Mouse (Mus musculus): Measurements from ENCODE around the gene Bsx.

Gene Bsx
- long read RNA-seq, experiment 1, partial matches to known transcripts: 0 of 1 reads
- long read RNA-seq, experiment 1, other reads (novel, unspliced or antisense): 0 of 1 reads
- long read RNA-seq, experiment 2: 0 reads

DNA sequence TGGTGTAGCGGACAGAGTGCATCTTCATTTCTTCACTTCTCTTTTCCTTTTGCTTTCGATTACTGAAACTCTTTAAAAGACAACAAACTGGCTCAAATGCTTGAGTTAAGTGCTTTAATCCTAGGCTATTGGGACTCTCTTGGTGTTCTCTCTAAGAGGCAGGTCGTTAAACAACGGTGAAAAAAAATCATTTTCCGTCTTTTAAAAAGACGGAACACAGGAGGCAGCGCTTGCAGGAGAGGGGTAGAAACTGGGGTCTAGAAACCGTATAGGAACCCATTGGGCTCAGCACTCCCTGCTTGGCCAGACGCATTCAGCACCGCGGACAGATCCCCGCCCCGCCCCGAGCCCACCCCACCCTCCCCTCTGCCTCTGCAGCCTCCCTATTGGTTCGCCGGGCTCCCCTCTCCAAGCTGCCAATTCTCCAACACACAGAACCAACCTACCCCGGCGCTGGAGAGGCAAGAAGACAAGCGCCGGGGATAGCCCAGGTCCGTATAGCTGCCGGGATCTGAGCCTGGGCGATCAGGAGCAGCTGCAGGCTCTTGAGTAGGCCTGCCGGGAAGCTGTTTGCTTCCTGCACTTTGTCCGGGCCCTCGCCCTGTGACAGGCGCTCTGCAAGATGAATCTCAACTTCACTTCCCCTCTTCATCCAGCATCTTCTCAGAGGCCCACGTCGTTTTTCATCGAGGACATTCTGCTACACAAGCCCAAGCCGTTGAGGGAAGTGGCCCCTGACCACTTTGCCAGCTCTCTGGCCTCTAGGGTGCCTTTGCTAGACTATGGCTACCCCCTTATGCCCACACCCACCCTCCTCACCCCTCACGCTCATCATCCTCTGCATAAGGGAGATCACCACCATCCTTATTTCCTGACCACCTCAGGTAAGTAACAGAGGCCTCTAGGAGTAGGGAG is at the start of gene Bsx:
Gene Bsx (plus strand): TSS at position 572 of the 915 bp plus-strand sequence.
- intact Hi-C loops (cut with DNase I): no loop called here

DNA sequence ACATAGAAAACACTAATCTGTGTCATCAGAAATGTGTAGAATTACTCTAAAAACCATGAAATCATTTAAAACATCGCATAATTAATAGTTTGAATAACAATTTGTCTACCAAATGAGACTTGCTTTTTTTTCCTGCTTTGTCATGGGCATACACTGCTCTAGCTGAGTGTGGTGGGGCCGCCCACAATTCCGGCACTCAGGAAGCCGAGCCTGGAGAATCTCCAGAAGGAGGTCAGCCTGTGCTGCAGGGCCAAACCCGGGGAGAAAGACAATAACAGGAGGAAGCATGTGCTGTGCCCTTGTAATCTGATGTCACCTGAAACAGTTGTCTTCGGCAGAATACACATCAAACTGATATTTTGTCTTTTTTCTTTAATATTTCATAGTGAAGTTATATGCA is 48.3 kb upstream of the Bsx start:
- intact Hi-C loops (cut with DNase I): no loop called here

DNA sequence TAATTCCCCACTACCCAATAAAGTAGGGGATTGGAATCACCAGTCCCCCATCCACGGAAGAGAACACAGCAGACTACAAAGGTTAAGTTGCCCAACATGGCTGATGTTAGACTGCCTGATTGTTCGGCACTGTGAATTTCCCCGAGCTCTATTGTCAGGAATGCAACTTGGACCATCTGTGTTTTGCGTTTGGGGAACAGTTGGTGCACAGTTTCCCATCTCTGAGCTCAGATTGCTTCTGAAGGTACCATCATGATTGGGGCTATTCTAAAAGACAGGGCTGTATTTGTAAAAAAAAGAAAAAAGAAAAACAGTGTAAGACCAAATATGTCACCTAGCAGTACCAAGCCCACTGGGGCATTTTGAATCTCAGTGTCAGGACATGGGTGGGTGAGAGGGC is 46.6 kb upstream of the Bsx start:
- intact Hi-C loops (cut with DNase I): no loop called here

DNA sequence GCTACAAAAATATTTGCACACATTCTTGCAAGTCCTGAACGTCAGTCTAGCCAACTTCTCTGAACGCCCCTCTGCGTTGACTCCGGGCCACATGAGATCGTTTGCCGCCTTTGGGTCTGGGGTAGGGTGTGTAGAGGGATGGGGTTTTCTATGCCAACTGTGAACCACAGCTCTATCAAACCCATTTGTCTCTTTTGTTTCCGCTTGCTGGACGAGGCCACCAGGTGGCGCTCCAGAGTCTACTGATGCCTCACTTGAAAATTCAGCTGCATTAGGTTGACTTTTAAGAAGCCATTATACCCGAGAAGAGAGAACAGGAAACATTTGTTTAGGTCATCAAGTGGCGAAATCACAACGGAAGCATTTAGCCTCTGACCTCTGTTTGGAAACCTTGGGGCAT is 39.4 kb upstream of the Bsx start:
- intact Hi-C loops (cut with DNase I): loop anchor here (2.0 to 10.0 kb wide), 2 partner anchors 148 to 360 kb away; no protein-coding TSS in a partner anchor

DNA sequence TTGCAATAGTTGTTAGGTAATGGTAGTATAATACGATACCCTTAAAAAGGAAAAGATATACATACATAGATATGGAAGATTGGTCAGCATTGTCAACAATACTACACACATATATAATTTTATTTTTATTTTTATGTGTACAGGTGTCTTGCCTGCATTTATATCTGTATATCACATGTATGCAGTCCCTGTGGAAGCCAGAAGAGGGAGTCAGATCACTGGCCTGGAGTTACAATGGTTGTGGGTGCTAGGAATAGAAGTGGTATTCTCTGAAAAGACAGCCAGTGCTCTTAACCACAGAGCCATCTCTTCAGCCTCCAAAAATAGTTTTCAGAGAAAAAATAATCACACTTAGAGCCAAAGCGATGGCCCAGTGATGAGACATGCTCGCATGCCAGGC is 37.2 kb upstream of the Bsx start:
- intact Hi-C loops (cut with DNase I): loop anchor here (10.0 kb wide), 1 partner anchor 358 kb away; no protein-coding TSS in a partner anchor

DNA sequence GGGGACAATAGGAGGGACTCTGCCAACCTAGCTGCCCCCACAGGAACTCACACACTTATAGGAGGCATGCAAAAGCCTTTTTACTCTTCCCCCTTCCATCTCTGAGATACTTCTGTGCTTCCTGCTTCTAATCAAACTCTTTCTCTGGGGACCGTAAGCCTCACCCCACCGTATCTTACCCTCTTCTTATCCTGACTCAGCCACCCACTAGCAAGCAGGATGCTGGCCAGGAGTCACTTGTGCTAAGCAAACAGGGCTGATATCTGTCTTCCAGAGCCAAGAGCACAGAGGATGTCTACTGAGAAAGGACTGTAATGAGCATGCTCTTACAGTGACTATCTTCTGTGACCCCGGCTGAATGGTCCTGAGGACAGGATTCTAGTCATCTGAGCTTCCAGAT is 34.3 kb upstream of the Bsx start:
- intact Hi-C loops (cut with DNase I): loop anchor here (10.0 kb wide), 1 partner anchor 355 kb away; no protein-coding TSS in a partner anchor

DNA sequence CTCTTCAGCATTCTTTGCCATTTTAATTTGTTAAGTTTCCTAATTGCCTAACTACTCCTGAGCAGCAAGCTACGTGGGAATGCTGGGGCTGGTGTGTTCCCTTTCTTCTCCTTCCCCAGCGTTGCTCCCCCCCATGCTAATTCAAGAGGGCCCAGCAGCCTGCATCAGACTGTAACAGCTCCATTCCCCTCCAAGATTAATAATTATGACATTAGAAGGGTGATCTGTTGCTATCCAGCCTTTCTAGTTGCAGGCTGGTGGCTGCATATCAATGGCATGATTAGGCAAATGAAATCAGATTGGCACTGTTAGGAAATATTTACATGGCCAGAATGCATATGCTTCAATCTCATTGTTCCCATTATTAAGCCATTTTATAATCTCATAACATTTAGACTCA is 22.4 kb upstream of the Bsx start:
- intact Hi-C loops (cut with DNase I): no loop called here

DNA sequence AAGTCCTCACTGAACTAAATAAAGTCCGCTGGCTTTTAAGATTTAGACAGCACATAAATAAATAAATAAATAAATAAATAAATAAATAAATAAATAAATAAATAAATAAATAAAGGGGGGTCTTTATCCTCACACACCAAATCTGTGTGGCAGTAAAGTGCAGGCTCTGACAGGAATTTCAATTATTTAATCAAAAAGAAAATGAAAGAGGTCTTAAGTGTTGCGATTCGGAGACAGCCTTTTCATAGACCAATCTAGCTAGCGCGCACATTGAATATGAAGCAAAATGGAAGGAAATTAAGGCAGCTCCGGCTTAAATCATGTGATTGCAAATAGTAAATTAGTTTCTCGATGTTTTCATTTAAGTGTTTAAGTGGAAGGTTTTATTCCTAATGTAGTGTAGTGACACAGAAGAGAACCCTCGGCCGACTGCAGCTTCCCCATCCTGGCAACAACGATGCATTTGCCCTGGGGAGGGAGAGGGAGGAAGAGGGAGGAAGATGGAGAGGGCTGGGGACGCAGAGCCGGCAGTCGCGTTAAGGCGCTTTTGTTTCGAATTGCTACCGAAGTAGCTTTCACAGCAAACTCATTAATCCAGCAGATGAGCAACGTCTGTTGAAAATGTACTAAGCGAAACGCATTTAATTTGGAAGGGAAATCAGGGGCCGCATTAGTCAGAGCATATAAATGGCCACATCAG is 15.3 kb upstream of the Bsx start:
- intact Hi-C loops (cut with DNase I): no loop called here

DNA sequence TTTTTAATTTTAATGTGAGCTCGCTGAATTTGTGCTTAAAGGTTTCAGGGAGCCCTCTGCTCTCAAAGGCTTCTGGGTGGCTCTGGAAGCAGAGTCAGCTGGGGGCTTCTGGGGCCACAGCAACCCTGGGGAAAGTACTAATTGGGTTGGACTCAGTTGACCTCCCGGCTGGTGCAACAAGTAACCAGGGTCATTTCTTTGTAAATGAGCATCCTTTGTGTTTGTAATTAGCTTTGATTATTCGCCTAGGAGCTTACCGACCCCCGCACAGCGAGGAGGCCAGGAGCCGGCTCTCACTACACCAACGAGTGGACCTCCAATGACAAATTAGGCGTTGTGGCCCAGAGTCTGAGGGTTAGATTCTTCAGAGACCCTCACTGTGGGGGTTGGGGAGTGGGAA is 14.7 kb upstream of the Bsx start:
- intact Hi-C loops (cut with DNase I): no loop called here

DNA sequence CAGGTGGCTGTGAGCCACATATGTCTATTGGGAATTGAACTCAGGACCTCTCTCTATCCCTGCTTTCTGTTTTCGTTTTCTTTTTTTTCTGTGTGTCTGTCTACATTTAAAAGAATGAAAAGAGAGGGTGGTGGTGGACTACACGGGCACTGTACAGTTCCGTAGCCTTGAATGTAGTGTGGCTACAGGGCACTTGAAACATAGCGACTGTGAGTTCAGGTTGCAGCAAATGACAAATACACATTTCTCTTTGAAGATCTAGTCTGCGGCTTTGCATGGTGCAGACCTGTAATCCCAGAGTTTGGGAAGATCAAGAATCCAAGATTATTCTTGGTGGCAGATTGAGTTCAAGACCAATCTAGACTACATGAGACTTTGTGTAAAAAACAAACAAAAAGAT is 3.6 kb upstream of the Bsx start:
- intact Hi-C loops (cut with DNase I): no loop called here

DNA sequence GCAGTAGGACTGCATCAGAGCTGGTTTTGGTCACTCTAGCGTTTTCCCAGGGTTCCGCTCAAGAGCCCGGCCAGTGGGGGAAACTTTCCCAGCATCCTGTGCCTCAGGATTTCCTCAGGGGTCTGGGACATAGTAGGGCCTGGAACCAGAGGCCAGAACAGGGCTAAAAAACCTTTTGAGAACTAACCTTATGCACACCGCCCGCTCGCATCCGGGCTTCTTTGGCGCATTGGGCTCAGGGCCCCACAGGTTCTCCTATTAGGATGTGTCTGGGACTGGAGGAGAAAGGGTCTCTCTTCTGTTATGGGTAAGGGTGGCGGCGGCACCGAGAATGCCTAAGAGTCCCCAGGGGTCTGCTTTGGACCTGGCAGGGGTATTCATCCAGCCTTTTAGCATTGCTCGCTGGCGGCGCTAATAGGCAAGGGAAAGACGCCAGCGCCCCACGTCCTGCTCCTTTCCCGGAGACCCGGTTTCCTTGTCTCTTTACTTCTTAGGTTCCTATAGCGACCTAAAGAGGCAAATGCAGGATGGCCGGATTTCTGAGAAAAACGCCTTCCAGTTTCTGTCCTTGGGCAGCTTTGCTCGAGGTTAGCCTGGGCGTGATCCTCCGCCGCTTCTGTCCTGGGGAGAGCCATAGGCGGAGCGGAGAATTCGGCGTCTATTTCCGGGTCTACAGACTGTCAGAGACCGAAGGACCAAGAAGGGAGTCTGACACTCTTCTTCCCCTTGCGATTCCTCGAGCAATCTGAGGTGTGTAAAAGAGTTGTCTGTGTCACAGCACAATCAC is 2.4 kb upstream of the Bsx start:
- intact Hi-C loops (cut with DNase I): no loop called here

DNA sequence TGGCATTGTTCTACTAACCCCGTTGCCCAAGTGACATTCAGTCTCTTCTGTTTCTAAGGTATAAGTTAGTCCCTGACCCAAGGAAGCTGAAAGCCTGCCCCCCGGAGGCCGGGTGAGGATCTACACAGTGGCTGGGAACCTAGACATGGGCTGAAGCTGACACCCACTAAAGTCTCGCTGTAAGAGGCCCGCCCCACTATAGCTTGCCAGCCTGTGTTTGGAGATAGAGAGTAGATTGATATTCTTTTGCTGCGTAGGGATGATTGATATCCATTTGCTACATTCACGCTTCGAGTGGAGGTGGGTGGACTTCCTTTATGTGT is 1.8 kb upstream of the Bsx start:
- intact Hi-C loops (cut with DNase I): no loop called here

DNA sequence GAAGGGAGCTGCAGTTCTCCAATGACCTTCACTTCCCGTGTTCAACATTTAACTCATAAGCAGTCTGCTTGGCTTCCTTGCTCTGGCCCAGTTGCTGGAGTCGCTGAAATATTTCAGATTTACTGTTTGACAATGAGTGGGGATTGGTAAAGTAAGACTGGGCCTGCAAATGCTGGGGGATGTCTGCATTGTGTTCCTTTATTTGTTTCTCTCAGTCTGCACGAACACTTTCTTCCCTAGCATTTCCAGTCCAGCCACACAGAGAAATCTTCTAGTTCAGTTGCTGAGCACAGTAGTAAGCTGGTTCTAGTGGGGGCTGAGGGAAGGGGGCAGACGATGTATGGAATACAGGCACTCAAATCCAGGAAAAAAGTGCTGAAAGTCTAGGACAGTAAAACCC is 1.0 kb downstream of the Bsx start:
- intact Hi-C loops (cut with DNase I): no loop called here

DNA sequence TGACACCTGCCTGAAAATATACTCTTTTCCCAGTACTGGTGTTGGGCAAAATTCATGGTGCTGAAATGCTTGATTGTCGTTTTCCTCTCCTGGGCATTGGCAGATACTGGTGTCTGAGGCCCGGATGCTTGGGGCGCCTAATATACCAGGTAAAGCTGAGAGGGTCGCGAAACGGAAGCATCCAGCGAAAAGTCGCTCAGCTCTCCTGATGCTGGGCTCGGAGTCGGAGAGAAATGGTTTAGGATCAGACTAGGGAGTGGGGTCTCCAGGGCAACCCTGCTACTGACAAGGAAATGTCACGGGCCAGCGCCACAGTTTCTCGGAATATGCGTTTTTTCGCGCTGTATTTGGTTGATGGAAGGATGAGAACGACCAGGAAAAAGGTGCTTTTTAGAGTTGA is 1.5 kb downstream of the Bsx start:
- intact Hi-C loops (cut with DNase I): no loop called here

DNA sequence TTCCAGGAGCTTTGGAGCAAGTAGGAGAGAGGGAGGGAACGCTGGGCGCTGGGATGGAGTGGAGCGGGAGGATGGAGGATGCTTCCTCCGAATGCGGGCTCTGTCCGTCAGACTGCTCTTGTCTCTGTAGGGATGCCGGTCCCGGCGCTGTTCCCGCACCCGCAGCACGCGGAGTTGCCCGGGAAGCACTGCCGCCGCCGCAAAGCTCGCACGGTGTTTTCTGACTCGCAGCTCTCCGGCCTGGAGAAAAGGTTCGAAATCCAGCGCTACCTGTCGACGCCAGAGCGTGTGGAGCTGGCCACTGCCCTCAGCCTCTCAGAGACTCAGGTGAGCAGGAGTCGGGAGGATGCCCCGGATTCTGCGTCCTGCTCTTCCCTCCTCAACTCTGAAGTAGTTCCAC is 2.2 kb downstream of the Bsx start:
- intact Hi-C loops (cut with DNase I): no loop called here

DNA sequence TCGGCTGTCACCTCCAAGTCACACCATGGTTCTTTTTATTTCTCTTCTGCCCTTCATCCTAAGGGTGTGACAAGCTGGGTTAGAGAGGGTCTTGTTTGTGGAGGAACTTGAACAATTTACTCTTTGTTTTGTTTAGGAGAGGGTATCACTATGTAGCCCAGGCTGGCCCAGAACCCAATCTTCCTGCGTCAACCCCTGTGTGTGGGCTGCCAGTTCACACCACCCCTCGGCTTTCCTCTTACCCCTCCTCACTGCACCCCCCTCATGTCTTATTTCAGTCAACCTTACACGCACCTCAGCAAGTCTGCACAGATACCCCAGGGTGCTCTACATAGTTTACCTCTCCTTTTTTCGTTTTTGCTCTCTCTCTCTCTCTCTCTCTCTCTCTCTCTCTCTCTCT is 2.8 kb downstream of the Bsx start:
- intact Hi-C loops (cut with DNase I): no loop called here

DNA sequence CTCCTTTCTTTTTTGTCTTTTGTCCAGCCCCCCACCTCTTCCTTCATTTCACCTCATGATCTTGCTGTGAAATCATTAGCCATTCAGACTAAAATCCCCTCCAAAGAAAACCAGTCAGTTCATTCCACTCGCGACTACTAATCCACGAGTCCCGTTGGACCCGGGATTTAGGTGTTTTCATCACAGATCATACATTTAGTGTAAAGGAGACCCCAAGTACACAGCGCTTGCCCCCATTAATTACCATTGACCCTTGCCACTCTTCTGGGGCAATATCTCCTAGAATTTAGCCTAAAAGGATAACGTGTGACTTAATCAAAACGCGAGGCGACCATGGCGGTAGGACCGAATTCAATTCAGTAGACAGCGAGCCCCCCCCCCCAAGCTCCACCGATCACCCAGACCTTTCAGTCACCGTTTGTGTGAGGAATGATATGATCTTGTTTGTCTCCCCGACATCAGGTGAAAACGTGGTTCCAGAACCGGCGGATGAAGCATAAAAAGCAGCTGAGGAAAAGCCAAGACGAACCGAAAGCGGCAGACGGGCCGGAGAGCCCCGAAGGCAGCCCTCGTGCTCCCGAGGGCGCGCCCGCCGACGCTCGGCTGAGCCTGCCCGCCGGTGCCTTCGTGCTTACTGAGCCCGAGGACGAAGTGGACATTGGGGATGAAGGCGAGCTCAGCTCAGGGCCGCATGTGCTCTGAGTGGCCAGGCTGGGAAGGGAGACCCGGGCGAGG is 3.4 kb downstream of the Bsx start:
- intact Hi-C loops (cut with DNase I): no loop called here

DNA sequence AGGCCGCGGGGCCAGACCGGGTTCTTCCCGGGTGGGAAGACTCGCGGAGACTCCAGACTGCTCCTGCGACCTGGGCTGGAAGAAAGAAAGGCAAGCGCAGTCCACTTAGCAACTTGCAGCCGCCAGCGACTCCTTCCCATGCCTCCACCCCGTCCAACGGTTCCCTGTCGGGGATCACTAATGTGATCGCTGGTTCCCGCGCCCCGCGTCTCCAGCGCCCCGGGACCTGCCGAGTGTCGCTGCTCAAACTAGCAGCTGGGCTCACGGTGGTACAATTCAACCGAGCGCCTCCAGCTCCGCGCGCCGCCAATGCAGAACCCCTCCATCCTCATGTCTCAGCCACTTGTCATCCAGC is 3.9 kb downstream of the Bsx start:
- intact Hi-C loops (cut with DNase I): no loop called here

DNA sequence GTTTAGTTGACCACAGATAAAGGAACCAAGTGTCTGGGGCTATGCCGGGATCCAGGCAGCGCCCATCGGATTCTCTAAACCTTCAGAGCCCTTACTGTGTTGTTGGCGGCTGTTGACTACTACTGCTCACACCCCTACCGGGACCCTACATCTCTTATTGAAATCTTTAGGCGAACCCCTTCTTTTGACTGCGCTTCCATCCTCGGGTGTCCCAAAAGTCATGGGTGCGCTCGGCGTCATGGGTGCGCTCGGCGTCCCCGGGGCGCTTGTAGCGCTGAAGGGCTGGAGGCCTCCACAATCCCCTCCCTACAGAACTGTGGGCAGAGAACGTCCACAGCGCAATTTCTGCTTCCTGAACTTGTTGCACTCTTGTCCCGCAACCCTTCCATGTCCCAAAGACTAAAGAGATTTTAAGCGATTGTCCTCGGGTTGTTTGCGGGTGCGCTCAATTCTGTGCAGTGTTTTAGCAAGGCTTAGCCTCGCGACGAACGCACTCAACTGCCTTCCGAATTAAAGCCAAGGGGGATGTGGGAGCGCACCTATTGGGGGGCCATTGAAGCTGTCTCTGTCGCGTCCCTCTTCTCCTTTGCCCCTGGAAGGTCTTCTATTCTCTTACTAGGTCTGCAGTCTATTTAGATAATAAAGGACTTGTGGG is 4.5 kb downstream of the Bsx start:
- intact Hi-C loops (cut with DNase I): no loop called here

DNA sequence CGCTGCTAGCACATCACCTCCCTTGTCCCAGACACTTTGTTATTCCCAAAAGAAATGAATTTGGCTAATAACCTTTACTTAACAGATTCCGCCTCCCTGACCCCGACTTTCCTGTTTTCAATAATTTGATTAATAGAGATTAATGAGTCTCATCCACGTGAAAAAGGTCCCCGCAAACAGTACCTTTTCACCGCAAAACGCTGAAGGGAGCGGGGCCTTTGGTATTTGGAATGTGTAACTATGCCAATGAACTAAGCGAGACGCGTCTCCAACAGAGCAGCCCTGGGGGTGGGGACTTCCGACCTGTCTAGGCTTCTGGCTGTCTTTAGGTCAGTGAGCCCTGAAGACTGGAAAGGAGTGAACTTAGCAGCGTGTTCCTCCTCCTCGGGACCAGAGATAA is 5.1 kb downstream of the Bsx start:
- intact Hi-C loops (cut with DNase I): no loop called here

DNA sequence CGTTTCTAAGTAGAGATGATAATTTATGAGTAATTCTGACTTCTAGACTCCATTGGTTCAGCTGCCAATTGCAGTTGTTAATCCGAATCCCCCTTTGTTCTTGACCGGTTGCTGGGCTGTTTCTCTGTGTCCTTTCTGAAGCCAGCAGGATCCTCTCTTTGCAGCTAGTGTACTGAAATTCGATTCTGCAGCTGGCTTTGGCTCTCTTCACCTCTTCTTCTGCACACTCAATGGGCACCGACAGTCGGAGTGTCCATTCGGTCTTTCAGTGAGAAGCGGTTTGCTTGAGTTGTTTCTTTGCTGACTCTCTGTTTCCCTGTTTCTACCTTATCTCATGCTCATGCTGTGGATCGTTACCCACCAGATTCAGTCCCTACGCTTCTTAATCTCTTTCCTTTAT is 11.7 kb downstream of the Bsx start:
- intact Hi-C loops (cut with DNase I): no loop called here

Measured in adrenal gland (tissue).